Mouse (Mus musculus) cortical plate, adult 2 months (tissue): ENCODE data around the gene Oxct2a.

Experiments
- CTCF ChIP-seq: fragments of 200-500 bp; IDR thresholded peaks from 2 replicates; pipeline ENCODE4 v1.5.1; 2011; ENCODE audit warnings: mild to moderate bottlenecking, control low read depth, low read length; ENCODE audit not compliant: insufficient read depth; ENCODE audit errors: extremely low read depth
- POLR2A ChIP-seq: fragments of 200-500 bp; IDR thresholded peaks from 2 replicates; pipeline ENCODE4 v1.6.1; 2011; ENCODE audit warnings: mild to moderate bottlenecking, low read length, control low read depth; ENCODE audit not compliant: insufficient read depth; ENCODE audit errors: extremely low read depth

- TF ChIP-seq CTCF: no peak
- no peak for TF ChIP-seq POLR2A
Measured at GRCm38 (mm10) chr4:123311845-123312244, 11.6 kb downstream of the Oxct2a start.
